Mouse (Mus musculus) megakaryocyte, embryonic 14.5 days (primary cell): ENCODE measurements at regions not wholly inside any gene's neighbourhood (a gene's known extent, or its start where the extent isn't known, plus 50 kb on each side); places are given as distances from the start of the nearest gene placed in this dataset.

Source experiments
- H3K27me3 ChIP-seq: replicated peaks from 2 replicates; pipeline ENCODE3; 2012; ENCODE audit warnings: inconsistent platforms
- H3K36me3 ChIP-seq: replicated peaks from 2 replicates; pipeline ENCODE3; 2012; ENCODE audit warnings: low read length, inconsistent platforms, mixed read lengths
- H3K4me1 ChIP-seq: 2 replicates; pipeline ENCODE4 v1.6.1; 2012; ENCODE audit warnings: inconsistent platforms
- H3K4me3 ChIP-seq: replicated peaks from 2 replicates; pipeline ENCODE3; 2012; ENCODE audit warnings: moderate library complexity, mild to moderate bottlenecking, inconsistent platforms
- H3K9me3 ChIP-seq: 2 replicates; pipeline ENCODE4 v1.6.1; 2012; ENCODE audit warnings: inconsistent platforms
- FLI1 ChIP-seq: IDR thresholded peaks from 2 replicates; pipeline ENCODE4 v1.6.1; 2012; ENCODE audit warnings: low read length, inconsistent platforms, mixed read lengths
- GATA1 ChIP-seq: IDR thresholded peaks from 3 replicates; pipeline ENCODE4 v1.6.1; 2012; ENCODE audit warnings: mixed read lengths, low read length, inconsistent platforms, borderline replicate concordance

DNA sequence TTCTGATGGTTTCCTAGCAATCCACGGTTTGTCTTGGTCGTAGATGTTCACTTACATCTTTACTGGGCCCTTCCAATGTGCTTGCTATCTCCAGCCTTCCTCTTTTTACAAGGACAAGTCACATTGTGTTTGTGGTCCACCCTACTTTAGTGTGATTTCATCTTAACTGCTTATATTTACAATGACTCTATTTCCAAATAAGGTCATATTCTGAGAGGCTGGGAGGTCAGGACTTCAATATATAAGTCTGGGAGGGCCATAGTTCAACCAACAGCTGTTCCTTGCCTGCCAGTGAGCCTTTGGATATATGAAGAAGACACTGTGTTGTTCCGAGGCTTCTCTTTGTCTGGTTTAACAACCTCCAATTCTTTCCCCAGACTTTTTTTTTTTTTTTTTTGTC, 569.9 kb downstream of the Ccdc171 start:
- Histone ChIP-seq H3K4me3 (no peak overlapping the region), H3K36me3 (no peaks in the 10 kb centered on the region), H3K4me1 (no peaks in the 10 kb centered on the region), H3K9me3 (0 out of 2 replicates have a peak, but pooled peaks cover 2% of the 10 kb centered on the region), H3K27me3 (no peaks in the 10 kb centered on the region)
- no peak for TF ChIP-seq FLI1
- no peak for TF ChIP-seq GATA1

DNA sequence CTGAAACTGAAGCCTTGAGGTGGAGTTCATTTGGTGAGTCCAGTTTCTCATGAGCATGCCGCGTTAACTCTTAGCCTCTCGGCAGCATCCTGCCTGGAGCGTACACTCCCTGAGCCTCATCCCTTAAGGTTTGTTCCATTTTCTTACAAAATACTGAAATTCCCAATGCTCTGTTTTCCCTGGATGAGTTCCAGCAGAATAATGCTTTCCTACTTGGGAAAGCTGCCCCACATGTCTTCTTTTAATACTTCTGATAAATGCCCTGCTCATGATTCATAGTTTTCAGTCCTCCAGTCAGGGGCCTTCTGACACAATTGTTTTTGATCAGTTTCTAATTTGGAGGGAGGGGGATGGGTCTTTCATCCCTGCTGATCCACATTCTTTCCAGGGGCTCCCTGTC, 570.7 kb downstream of the Ccdc171 start:
- no peaks in the 10 kb centered on the region for H3K4me1 ChIP-seq
- H3K36me3 ChIP-seq = no peaks in the 10 kb centered on the region
- TF ChIP-seq GATA1 = no peak
- no peak for TF ChIP-seq FLI1
- H3K4me3 ChIP-seq = no peak overlapping the region
- H3K27me3 ChIP-seq = no peaks in the 10 kb centered on the region
- 0 out of 2 replicates have a peak, but pooled peaks cover 2% of the 10 kb centered on the region for H3K9me3 ChIP-seq

- H3K36me3 ChIP-seq = no peaks in the 10 kb centered on the region
- no peaks in the 10 kb centered on the region for H3K27me3 ChIP-seq
- 0 out of 2 replicates have a peak, but pooled peaks cover 1% of the 10 kb centered on the region for H3K9me3 ChIP-seq
- no peak for TF ChIP-seq FLI1
- TF ChIP-seq GATA1 = no peak
- no peak overlapping the region for H3K4me3 ChIP-seq
- peaks cover under 1% of the 10 kb centered on the region; the same call in 1 of the 2 replicates for H3K4me1 ChIP-seq
Measured at GRCm38 (mm10) chr4:84099071-84099470, 573.7 kb downstream of the Ccdc171 start.

- Histone ChIP-seq H3K36me3 (no peaks in the 10 kb centered on the region), H3K4me1 (peaks cover 3% of the 10 kb centered on the region; the same call in 1 of the 2 replicates), H3K27me3 (no peaks in the 10 kb centered on the region), H3K4me3 (no peak overlapping the region), H3K9me3 (0 out of 2 replicates have a peak, but pooled peaks cover 5% of the 10 kb centered on the region)
- no peak for TF ChIP-seq GATA1
- TF ChIP-seq FLI1 = no peak
Measured at GRCm38 (mm10) chr4:84101923-84102322, 573.2 kb downstream of the Bnc2 start.

- TF ChIP-seq FLI1 (no peak), GATA1 (no peak)
- 0 out of 2 replicates have a peak, but pooled peaks cover 5% of the 10 kb centered on the region for H3K9me3 ChIP-seq
- peaks cover 3% of the 10 kb centered on the region; the same call in 1 of the 2 replicates for H3K4me1 ChIP-seq
- H3K4me3 ChIP-seq = no peak overlapping the region
- no peaks in the 10 kb centered on the region for H3K27me3 ChIP-seq
- no peaks in the 10 kb centered on the region for H3K36me3 ChIP-seq
Measured at GRCm38 (mm10) chr4:84102736-84103135, 572.3 kb downstream of the Bnc2 start.

- H3K36me3 ChIP-seq = no peaks in the 10 kb centered on the region
- H3K9me3 ChIP-seq = 0 out of 2 replicates have a peak, but pooled peaks cover 5% of the 10 kb centered on the region
- H3K4me3 ChIP-seq = no peak overlapping the region
- H3K4me1 ChIP-seq = peaks cover 20% of the 10 kb centered on the region; the same call in 1 of the 2 replicates
- H3K27me3 ChIP-seq = no peaks in the 10 kb centered on the region
- TF ChIP-seq FLI1 (no peak), GATA1 (no peak)
Measured at GRCm38 (mm10) chr4:84108592-84108991, 566.5 kb downstream of the Bnc2 start.

GRCm38 (mm10) chr4:84109771-84110503, 565.1 kb downstream of the Bnc2 start:
- H3K27me3 ChIP-seq = no peaks in the 10 kb centered on the region
- peak overlapping the region; percentile 2 for H3K4me3 ChIP-seq
- no peaks in the 10 kb centered on the region for H3K36me3 ChIP-seq
- TF ChIP-seq FLI1 = no peak
- no peak for TF ChIP-seq GATA1
- peaks cover 2% of the 10 kb centered on the region; the same call in 1 of the 2 replicates for H3K9me3 ChIP-seq
- H3K4me1 ChIP-seq = peaks cover 19% of the 10 kb centered on the region; the same call in 1 of the 2 replicates

DNA sequence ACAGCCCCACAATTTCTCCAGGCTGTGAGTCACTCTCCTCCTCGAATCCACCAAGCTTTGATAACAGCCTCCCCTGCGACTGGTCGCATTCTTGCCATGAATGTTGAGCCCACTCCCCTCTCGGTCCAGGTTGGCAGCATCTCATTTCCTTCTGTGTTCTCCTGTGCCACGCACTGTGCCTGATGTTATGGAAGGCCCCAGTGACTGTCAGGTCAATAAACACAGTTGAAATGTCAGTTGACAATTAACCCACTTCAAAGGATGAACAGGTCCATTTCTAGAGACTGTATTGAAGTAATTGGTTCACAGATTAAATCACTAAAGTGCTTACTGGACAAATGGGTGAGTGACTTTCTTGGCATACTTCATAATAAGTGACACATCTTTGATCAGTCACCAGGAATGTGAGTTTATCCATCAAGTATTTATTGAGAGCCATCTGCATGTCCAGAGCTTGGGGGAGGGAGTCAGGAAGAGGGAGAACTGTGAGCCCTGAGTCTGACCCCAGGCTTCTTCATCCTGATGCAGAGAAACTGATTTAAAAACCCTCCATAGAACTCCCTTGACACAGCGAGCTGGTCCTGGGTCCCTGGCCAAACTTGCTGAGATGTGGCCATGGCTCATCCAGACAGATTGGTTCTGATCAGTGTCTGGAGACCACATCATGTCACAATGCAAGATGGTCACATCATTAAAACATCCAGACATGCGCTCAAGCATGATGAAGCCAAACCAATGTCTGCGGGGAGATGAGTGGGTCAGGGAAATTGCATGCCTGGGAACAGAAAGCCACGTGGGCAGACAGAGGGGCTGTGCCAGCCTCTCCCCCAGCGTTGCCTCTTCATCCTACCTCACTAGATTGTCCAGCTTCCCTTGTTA, 560.7 kb downstream of the Bnc2 start:
- TF ChIP-seq FLI1 = no peak
- TF ChIP-seq GATA1 = no peak
- peaks cover 2% of the 10 kb centered on the region; the same call in 1 of the 2 replicates for H3K9me3 ChIP-seq
- no peaks in the 10 kb centered on the region for H3K36me3 ChIP-seq
- no peaks in the 10 kb centered on the region for H3K27me3 ChIP-seq
- no peak overlapping the region for H3K4me3 ChIP-seq
- H3K4me1 ChIP-seq = peaks cover 19% of the 10 kb centered on the region; the same call in 1 of the 2 replicates

- H3K9me3 ChIP-seq = peaks cover 2% of the 10 kb centered on the region; the same call in 1 of the 2 replicates
- peaks cover 7% of the 10 kb centered on the region; the same call in 1 of the 2 replicates for H3K4me1 ChIP-seq
- peak overlapping the region; percentile 28 for H3K4me3 ChIP-seq
- H3K27me3 ChIP-seq = peaks cover 2% of the 10 kb centered on the region
- TF ChIP-seq GATA1 (no peak), FLI1 (no peak)
- no peaks in the 10 kb centered on the region for H3K36me3 ChIP-seq
Measured at GRCm38 (mm10) chr4:84118284-84118919, 556.7 kb downstream of the Bnc2 start.
